25 mouse cellular contexts compared by ENCODE assay signal in genomic region chr2:163275986-163276385, GRCm38 (mm10).
"Had no signal": no experiment of that assay in that cellular context is flagged by ENCODE, and none has a peak within 500 bp of the region (broad histone marks: within the 10 kb centered on the region; RNA-seq: fewer than 3 reads in every experiment).

No protein-coding gene starts in this region.

- ATAC-seq: hindbrain, embryonic 16.5 days; inflammation-experienced regulatory T-cells, adult 6 months; intestine, embryonic 15.5 days; intestine, postnatal 0 days had no signal

- H3K4me1 ChIP-seq: liver, embryonic 15.5 days had no signal

- H3K4me3 ChIP-seq: gastrocnemius, adult 2 months; heart, embryonic 10.5 days; heart, embryonic 12.5 days; hindbrain, embryonic 10.5 days; hindbrain, embryonic 12.5 days; intestine, embryonic 15.5 days; layer of hippocampus, adult 2 months; limb, embryonic 10.5 days; limb, embryonic 12.5 days; liver, embryonic 13.5 days; liver, embryonic 15.5 days had no signal

- H3K36me3 ChIP-seq: heart, embryonic 10.5 days; heart, embryonic 12.5 days; hindbrain, embryonic 12.5 days; intestine, embryonic 15.5 days; limb, embryonic 10.5 days; limb, embryonic 12.5 days; liver, embryonic 13.5 days; liver, embryonic 15.5 days had no signal

- H3K9me3 ChIP-seq: heart, embryonic 10.5 days; heart, embryonic 12.5 days; hindbrain, embryonic 10.5 days; hindbrain, embryonic 12.5 days; intestine, embryonic 15.5 days; limb, embryonic 10.5 days; limb, embryonic 12.5 days; liver, embryonic 13.5 days; liver, embryonic 15.5 days had no signal

- H3K27me3 ChIP-seq: heart, embryonic 12.5 days; intestine, embryonic 15.5 days had no signal

- DNase-seq: gastrocnemius, adult 2 months; gastrocnemius, postnatal 10 days; gastrocnemius, postnatal 25 days; heart, adult 18-20 months; heart, postnatal 10 days; heart, postnatal 4 days; kidney, adult 18-20 months; kidney, adult 8-10 months; kidney, postnatal 10 days; kidney, postnatal 25 days; kidney, postnatal 4 days; liver; liver, embryonic 13.5 days had no signal
